ENCODE assay signal across 26 mouse cellular contexts in genomic region chr2:30112564-30112963, GRCm38 (mm10). TPM values are rescaled to one million over a fixed set of nuclear protein-coding genes. Genes with fewer than 3 reads are reported as not detected.
DNase-seq lines count a peak whose midpoint lies in the region; ATAC-seq and TF ChIP-seq lines count a peak whose summit lies in the region.
"Had no signal": no experiment of that assay in that cellular context is flagged by ENCODE, and none has a peak within 500 bp of the region (broad histone marks: within the 10 kb centered on the region; RNA-seq: fewer than 3 reads in every experiment).

No protein-coding gene starts in this region.

- no peak overlapping the region for H3K9ac ChIP-seq in heart, embryonic 15.5 days
- H3K9ac ChIP-seq in heart, adult 2 months (ENCODE audit: low read depth, low read length), result no peak overlapping the region
- no peak overlapping the region for H3K9ac ChIP-seq in forebrain, embryonic 13.5 days
- H3K9ac ChIP-seq: embryonic facial prominence, embryonic 13.5 days; forebrain, embryonic 12.5 days; hindbrain, embryonic 13.5 days; liver, embryonic 15.5 days had no signal

- TF ChIP-seq EP300 in heart, adult 2 months (IDR thresholded peaks at IDR 0.05; ENCODE audit: insufficient read depth, low read depth, low read length), result no peak

- no peak overlapping the region for H3K4me2 ChIP-seq in heart, embryonic 15.5 days
- no peak overlapping the region for H3K4me2 ChIP-seq in forebrain, embryonic 13.5 days
- H3K4me2 ChIP-seq: embryonic facial prominence, embryonic 13.5 days; forebrain, embryonic 12.5 days; hindbrain, embryonic 13.5 days; liver, embryonic 15.5 days had no signal

- no peak for DNase-seq in heart, adult 2 months
- DNase-seq in 416B (ENCODE audit: low read depth), result peak; percentile 93
- DNase-seq in kidney, postnatal 4 days, result no peak
- no peak for DNase-seq in lung, postnatal 25 days (ENCODE audit: low spot score)
- DNase-seq: cerebellum, adult 2 months; cerebellum, postnatal 25 days; embryo, embryonic 11 days; gastrocnemius, adult 2 months; heart, postnatal 14 days; kidney, adult 18-20 months; kidney, postnatal 10 days; right cerebral cortex, postnatal 14 days had no signal

- intact Hi-C loops in heart, adult 2 months (cut with DNase I), result no loop called here

- no peak overlapping the region for H3K27ac ChIP-seq in heart, embryonic 15.5 days
- no peak overlapping the region for H3K27ac ChIP-seq in heart, adult 2 months
- no peak overlapping the region for H3K27ac ChIP-seq in forebrain, embryonic 13.5 days
- H3K27ac ChIP-seq: embryonic facial prominence, embryonic 13.5 days; forebrain, embryonic 12.5 days; gastrocnemius, adult 2 months; heart, embryonic 10.5 days; hindbrain, embryonic 13.5 days; liver, embryonic 15.5 days; midbrain, embryonic 10.5 days had no signal

- no peaks in the 10 kb centered on the region for H3K79me2 ChIP-seq in heart, adult 2 months (replicated peaks; ENCODE audit: control insufficient read depth, insufficient read depth, low read length)

- no peak for TF ChIP-seq CTCF in heart, adult 2 months (IDR thresholded peaks at IDR 0.05)

- no peaks in the 10 kb centered on the region for H3K27me3 ChIP-seq in heart, embryonic 15.5 days
- H3K27me3 ChIP-seq in heart, adult 2 months (ENCODE audit: control insufficient read depth, insufficient read depth, low read length), result no peaks in the 10 kb centered on the region
- H3K27me3 ChIP-seq in forebrain, embryonic 13.5 days, result no peaks in the 10 kb centered on the region
- H3K27me3 ChIP-seq: embryonic facial prominence, embryonic 13.5 days; forebrain, embryonic 12.5 days; hindbrain, embryonic 13.5 days; liver, embryonic 15.5 days had no signal

- 0 out of 2 replicates have a peak, but pooled peaks have one; percentile 26 for ATAC-seq in heart, embryonic 15.5 days (replicated peaks; ENCODE audit: insufficient number of reproducible peaks, insufficient read depth, low FRiP score, low read depth)
- ATAC-seq in hematopoietic stem cell, adult 5-6 weeks (replicated peaks in 1 of 2; ENCODE audit: insufficient read depth in 1 of 2, low FRiP score in 2 of 2, low TSS enrichment in 1 of 2, low read depth in 1 of 2, poor library complexity in 2 of 2, severe bottlenecking in 2 of 2), result peak; percentile 54 to 61
- ATAC-seq in megakaryocyte, adult 5-6 weeks (ENCODE audit: poor library complexity, severe bottlenecking), result peak; percentile 33; the same call in 1 of the 2 replicates
- no peak for ATAC-seq in forebrain, embryonic 13.5 days
- ATAC-seq: CD4-positive, CD25-positive, alpha-beta regulatory T cell, adult 4 months; inflammation-experienced regulatory T-cells, adult 6 months; lung, postnatal 0 days had no signal

- WGBS in heart, embryonic 15.5 days, result 80% methylated on average over 5 of the region's 5 CpGs
- 85% methylated on average over 5 of the region's 5 CpGs for WGBS in heart, adult 2 months
- 91% methylated on average over 5 of the region's 5 CpGs for WGBS in forebrain, embryonic 13.5 days

- peaks cover 42% of the 10 kb centered on the region for H3K36me3 ChIP-seq in heart, embryonic 15.5 days
- no peaks in the 10 kb centered on the region for H3K36me3 ChIP-seq in heart, adult 2 months (ENCODE audit: control insufficient read depth, insufficient read depth, low read length)
- H3K36me3 ChIP-seq in forebrain, embryonic 13.5 days (ENCODE audit: poor library complexity, severe bottlenecking), result peaks cover 61% of the 10 kb centered on the region

- H3K4me3 ChIP-seq in heart, embryonic 15.5 days, result no peak overlapping the region
- H3K4me3 ChIP-seq in heart, adult 2 months, result no peak overlapping the region
- no peak overlapping the region for H3K4me3 ChIP-seq in forebrain, embryonic 13.5 days
- H3K4me3 ChIP-seq: embryonic facial prominence, embryonic 13.5 days; erythroblast, embryonic 14.5 days; forebrain, embryonic 12.5 days; gastrocnemius, adult 2 months; heart, embryonic 10.5 days; hindbrain, embryonic 13.5 days; liver, embryonic 15.5 days; midbrain, embryonic 10.5 days had no signal

- no peak for TF ChIP-seq POLR2A in heart, adult 2 months (IDR thresholded peaks at IDR 0.05; ENCODE audit: insufficient read depth, low read depth, low read length)

- H3K4me1 ChIP-seq in heart, embryonic 15.5 days (replicated peaks), result 0 out of 2 replicates have a peak, but pooled peaks cover 4% of the 10 kb centered on the region
- no peaks in the 10 kb centered on the region for H3K4me1 ChIP-seq in heart, adult 2 months (ENCODE audit: control insufficient read depth, insufficient read depth, low read length)
- no peaks in the 10 kb centered on the region for H3K4me1 ChIP-seq in forebrain, embryonic 13.5 days
- H3K4me1 ChIP-seq: embryonic facial prominence, embryonic 13.5 days; forebrain, embryonic 12.5 days; hindbrain, embryonic 13.5 days; midbrain, embryonic 10.5 days had no signal

- no peaks in the 10 kb centered on the region for H3K9me3 ChIP-seq in heart, embryonic 15.5 days (replicated peaks)
- no peaks in the 10 kb centered on the region for H3K9me3 ChIP-seq in forebrain, embryonic 13.5 days (replicated peaks)
- H3K9me3 ChIP-seq: embryonic facial prominence, embryonic 13.5 days; forebrain, embryonic 12.5 days; heart, embryonic 10.5 days; hindbrain, embryonic 13.5 days; liver, embryonic 15.5 days; midbrain, embryonic 10.5 days had no signal

RNA-seq across cellular contexts. Expression of gene Zer1, which starts 11.8 kb away (rescaled TPM):
- polyA plus RNA-seq in heart, embryonic 15.5 days (2015; fragmentation: Nextera tagmentation; extraction: Ambion mirVana), result 5.0 and 6.8 TPM in 2 replicates
- 10 to 100 TPM; 21.9 to 26.6 TPM for total RNA-seq in heart, adult 2 months (2021)
- polyA plus RNA-seq in heart, adult 2 months (2012; rRNA removed), result 45.1 TPM in 2 replicates
- total RNA-seq in hematopoietic stem cell, adult 5-6 weeks (2017), result 12.6 and 15.6 TPM in 2 replicates
- 10.1 and 11.7 TPM in 2 replicates for total RNA-seq in megakaryocyte, adult 5-6 weeks (2015)
- 8.7 and 10.7 TPM in 2 replicates for total RNA-seq in megakaryocyte, adult 5-6 weeks (2017)
- 10.5 and 10.9 TPM in 2 replicates for polyA plus RNA-seq in forebrain, embryonic 13.5 days (2015; fragmentation: Nextera tagmentation; extraction: Ambion mirVana)

RNA-seq across cellular contexts. Expression of gene Zdhhc12, which starts 19.1 kb away (rescaled TPM):
- polyA plus RNA-seq in heart, embryonic 15.5 days (2015; fragmentation: Nextera tagmentation; extraction: Ambion mirVana), result 25.8 and 31.3 TPM in 2 replicates
- 1 to 10 TPM; 2.8 to 3.6 TPM for total RNA-seq in heart, adult 2 months (2021)
- 10.3 and 15.8 TPM in 2 replicates for polyA plus RNA-seq in heart, adult 2 months (2012; rRNA removed)
- 5.4 and 6.5 TPM in 2 replicates for total RNA-seq in hematopoietic stem cell, adult 5-6 weeks (2017)
- 20.3 and 24.6 TPM in 2 replicates for total RNA-seq in megakaryocyte, adult 5-6 weeks (2015)
- total RNA-seq in megakaryocyte, adult 5-6 weeks (2017), result 8.2 and 10.7 TPM in 2 replicates
- polyA plus RNA-seq in forebrain, embryonic 13.5 days (2015; fragmentation: Nextera tagmentation; extraction: Ambion mirVana), result 21.0 and 21.2 TPM in 2 replicates

RNA-seq across cellular contexts. Expression of gene Tbc1d13, which starts 21.0 kb away (rescaled TPM):
- 5.6 and 6.4 TPM in 2 replicates for polyA plus RNA-seq in heart, embryonic 15.5 days (2015; fragmentation: Nextera tagmentation; extraction: Ambion mirVana)
- 10 to 100 TPM; 17.2 to 17.4 TPM for total RNA-seq in heart, adult 2 months (2021)
- 25.4 and 33.7 TPM in 2 replicates for polyA plus RNA-seq in heart, adult 2 months (2012; rRNA removed)
- 31.4 and 35.0 TPM in 2 replicates for total RNA-seq in hematopoietic stem cell, adult 5-6 weeks (2017)
- total RNA-seq in megakaryocyte, adult 5-6 weeks (2015), result 21.2 and 25.8 TPM in 2 replicates
- 36.5 and 50.0 TPM in 2 replicates for total RNA-seq in megakaryocyte, adult 5-6 weeks (2017)
- polyA plus RNA-seq in forebrain, embryonic 13.5 days (2015; fragmentation: Nextera tagmentation; extraction: Ambion mirVana), result 12.3 and 14.1 TPM in 2 replicates

RNA-seq across cellular contexts. Expression of gene Pkn3, which starts 35.1 kb away (rescaled TPM):
- polyA plus RNA-seq in heart, embryonic 15.5 days (2015; fragmentation: Nextera tagmentation; extraction: Ambion mirVana), result 11.0 and 11.1 TPM in 2 replicates
- total RNA-seq in heart, adult 2 months (2021), result 10 to 100 TPM in 1 of 2 experiments, 1 to 10 TPM in 1; 8.8 to 10.4 TPM
- polyA plus RNA-seq in heart, adult 2 months (2012; rRNA removed), result 13.6 and 15.0 TPM in 2 replicates
- total RNA-seq in hematopoietic stem cell, adult 5-6 weeks (2017), result 20.9 and 24.7 TPM in 2 replicates
- 3.0 and 4.8 TPM in 2 replicates for total RNA-seq in megakaryocyte, adult 5-6 weeks (2015)
- total RNA-seq in megakaryocyte, adult 5-6 weeks (2017), result 7.0 and 9.1 TPM in 2 replicates
- polyA plus RNA-seq in forebrain, embryonic 13.5 days (2015; fragmentation: Nextera tagmentation; extraction: Ambion mirVana), result 5.7 and 6.7 TPM in 2 replicates

RNA-seq across cellular contexts. Expression of gene Set, which starts 55.4 kb away (rescaled TPM):
- 194 and 206 TPM in 2 replicates for polyA plus RNA-seq in heart, embryonic 15.5 days (2015; fragmentation: Nextera tagmentation; extraction: Ambion mirVana)
- 10 to 100 TPM; 88.7 to 96.7 TPM for total RNA-seq in heart, adult 2 months (2021)
- 21.9 and 36.4 TPM in 2 replicates for polyA plus RNA-seq in heart, adult 2 months (2012; rRNA removed)
- total RNA-seq in hematopoietic stem cell, adult 5-6 weeks (2017), result 1,010 and 1,764 TPM in 2 replicates
- total RNA-seq in megakaryocyte, adult 5-6 weeks (2015), result 160 and 167 TPM in 2 replicates
- 634 and 647 TPM in 2 replicates for total RNA-seq in megakaryocyte, adult 5-6 weeks (2017)
- 587 and 610 TPM in 2 replicates for polyA plus RNA-seq in forebrain, embryonic 13.5 days (2015; fragmentation: Nextera tagmentation; extraction: Ambion mirVana)
